Mouse (Mus musculus): Measurements from ENCODE around the gene Lbx2. TPM values are rescaled to one million over a fixed set of nuclear protein-coding genes. Genes with fewer than 3 reads are reported as not detected.
A peak's percentile ranks its signal among the peaks of the same experiment; 100 is the strongest.

The Lbx2 gene
- total RNA-seq, 2 experiments from 2014 or later: 7.9 to 15.5 TPM

- DNase-seq: peak; percentile 88 to 90
Observed at GRCm38 (mm10) chr6:83108762-83109668, 22.8 kb downstream of the Lbx2 start, which contains the start of gene Mrpl53. Mrpl53 (plus strand) TSS chr6:83109040.

DNA sequence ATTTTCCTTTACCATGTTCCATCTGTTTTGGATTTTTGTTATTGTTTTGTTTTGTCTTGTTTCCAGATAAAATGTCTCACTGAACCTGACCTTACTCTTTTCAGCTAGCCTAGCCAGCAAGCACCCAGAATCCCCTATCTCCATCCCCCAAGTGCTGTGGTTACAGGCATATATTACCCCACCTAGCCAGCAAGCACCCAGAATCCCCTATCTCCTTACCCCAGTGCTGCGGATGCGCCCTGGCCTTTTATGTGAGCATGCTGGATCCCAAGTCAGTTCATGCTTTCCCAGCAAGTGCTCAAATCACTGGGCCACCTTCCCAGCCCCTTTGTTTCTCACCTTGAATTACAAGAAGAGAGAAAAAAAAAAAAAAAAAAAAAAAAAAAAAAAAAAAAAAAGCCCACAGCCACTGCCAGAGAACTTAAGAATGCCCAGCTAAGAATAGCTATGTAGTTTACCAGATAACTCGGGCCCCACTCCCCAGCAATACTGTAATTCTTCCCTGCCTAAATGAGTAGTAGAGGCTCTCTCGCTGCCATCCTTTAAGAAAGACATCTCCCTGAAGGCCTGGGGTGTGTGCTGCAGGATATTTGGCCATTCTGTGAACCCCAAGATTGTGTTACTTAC is 25.5 kb downstream of the Lbx2 start:
- DNase-seq: no peak

- peak; percentile 98 to 99 for DNase-seq
Observed at GRCm38 (mm10) chr6:83115011-83115671, 29.0 kb downstream of the Lbx2 start, which contains the start of gene Mogs. Mogs (plus strand) TSS chr6:83115496.

DNA sequence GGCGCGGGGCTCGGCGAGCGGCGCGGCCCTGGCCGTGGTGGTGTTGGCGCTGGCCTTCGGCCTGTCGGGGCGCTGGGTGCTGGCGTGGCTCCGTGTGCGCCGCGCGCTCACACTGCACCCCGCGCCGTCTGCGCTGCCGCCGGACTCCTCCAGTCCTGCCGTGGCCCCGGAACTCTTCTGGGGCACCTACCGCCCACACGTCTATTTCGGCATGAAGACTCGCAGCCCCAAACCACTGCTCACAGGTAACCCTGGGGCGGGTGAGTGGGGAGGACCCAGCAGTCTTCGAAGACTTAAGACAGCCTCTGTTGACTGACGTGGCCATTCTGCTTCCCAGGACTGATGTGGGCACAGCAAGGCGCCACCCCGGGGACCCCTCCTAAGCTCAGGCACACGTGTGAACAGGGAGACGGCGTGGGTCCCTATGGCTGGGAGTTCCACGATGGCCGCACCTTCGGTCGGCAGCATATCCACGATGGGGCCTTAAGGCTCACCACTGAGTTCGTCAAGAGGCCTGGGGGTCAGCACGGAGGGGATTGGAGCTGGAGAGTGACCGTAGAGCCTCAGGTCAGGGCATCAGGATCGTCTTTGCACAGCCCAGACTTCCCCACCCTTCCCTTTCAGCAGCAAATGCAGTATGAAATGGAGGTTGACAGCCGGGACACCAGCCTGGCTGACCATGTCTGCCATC is 29.7 kb downstream of the Lbx2 start:
- DNase-seq: peak in 1 of 2 experiments; percentile 23

DNA sequence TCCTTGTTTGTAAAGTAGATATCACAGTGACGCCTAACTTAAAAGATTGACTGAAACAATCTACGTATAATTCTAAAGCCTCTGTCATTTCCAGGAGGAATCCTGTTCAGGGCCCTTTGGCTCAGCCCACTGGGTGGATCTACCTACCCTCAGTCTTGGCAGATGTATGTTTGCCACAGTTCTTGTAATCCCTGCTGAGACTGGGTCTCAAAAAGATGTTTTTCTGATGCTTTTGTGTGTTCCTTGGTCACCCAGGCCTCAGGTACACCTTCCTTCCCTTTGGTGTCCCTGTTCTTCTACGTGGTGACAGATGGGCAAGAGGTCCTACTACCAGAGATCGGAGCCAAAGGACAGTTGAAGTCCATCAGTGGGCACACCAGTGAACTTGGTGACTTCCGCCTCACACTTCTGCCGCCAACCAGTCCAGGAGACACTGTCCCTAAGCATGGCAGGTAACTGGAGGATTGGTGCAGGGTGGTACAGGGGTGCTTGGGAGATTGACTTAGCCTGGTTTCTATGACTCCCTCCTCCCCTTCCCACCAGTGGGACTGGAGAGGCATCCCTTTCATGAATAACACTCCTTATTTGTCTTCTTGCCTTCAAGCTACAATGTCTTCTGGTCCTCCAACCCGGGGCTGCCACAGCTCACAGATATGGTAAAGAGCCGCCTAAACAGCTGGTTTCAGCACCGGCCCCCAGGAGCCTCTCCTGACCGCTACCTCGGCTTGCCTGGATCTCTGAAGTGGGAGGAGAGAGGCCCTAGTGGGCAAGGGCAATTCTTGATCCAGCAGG is 30.4 kb downstream of the Lbx2 start:
- DNase-seq: no peak

DNA sequence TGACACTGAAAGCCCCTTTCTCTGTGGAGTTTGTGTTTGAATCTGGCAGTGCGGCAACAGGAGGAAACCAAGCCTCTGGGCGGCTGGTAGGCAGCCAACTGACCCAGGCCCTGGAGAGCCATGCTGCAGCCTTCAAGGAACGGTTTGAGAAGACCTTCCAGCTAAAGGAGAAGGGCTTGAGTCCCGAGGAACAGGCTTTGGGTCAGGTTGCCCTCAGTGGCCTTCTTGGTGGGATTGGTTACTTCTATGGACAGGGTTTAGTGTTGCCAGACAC is 30.9 kb downstream of the Lbx2 start:
- DNase-seq: no peak

DNA sequence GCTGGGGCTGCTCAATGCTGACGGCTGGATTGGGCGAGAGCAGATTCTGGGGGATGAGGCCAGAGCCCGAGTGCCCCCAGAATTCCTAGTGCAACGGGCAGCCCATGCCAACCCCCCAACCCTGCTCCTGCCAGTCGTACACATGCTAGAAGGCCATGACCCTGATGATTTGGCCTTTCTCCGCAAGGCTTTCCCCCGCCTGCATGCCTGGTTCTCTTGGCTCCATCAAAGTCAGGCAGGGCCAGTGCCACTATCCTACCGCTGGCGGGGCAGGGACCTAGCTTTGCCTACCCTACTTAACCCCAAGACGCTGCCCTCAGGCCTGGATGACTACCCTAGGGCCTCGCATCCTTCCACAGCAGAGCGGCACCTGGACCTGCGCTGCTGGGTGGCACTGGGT is 31.4 kb downstream of the Lbx2 start:
- DNase-seq: peak in 1 of 2 experiments; percentile 63

DNA sequence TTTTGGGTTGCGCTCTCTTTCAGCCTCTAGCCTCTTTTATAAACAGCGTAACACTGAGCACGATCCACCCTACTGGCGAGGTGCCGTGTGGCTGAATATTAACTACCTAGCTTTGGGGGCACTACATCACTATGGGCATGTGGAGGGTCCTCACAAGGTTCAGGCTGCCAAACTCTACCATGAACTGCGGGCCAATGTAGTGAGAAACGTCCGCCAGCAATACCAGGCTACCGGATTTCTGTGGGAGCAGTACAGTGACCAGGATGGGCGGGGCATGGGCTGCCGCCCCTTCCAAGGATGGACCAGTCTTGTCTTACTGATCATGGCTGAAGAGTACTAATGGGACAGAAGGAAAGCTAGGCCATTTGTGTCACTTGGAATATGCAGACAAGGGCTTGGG is 32.2 kb downstream of the Lbx2 start:
- DNase-seq: no peak

DNA sequence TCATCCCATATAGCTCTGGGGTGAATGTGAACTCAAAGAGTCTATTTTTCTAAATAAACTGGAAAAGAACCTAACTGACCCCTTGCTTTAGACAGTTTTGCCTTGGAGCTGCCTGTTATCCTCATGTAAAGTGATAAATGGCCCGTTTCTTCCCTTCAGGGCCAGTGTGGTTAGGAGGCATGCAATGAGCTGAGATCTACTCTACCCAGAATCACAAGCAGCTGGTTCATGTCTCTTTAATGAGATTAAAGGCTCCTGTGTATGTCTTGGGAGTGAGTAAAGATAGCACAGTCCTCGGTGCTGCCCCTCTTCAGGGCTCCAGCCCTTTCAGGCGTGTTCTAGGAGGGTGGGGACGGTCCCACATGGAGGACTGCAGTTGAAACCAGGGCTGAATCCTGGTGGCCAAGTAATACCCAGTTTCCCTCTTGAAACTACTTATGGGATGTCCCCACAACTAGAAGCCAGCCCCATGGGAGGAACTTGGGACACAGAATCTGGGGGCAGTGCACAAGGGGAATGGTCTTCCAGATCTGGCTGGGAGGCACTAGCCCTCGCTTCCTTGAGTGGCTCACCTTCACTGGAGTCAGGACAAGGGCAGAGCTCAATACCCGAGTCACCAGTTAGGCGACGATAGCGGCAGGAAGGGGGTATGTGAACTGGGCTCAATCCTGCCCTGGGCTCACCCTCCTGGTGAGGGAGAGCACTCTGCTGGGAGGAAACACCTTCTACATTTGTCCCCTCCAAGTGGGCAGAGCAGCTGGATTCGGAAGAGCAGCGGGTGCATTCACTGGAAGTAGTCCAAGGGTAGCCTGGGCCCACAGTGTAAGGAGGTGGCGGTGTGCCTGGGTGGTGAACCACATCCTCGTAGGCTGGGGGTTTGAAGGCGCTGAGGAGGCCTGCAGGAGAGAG is 32.9 kb downstream of the Lbx2 start:
- DNase-seq: peak in 1 of 2 experiments; percentile 17

- DNase-seq: peak in 1 of 2 experiments; percentile 62
Observed at GRCm38 (mm10) chr6:83119734-83120051, 33.5 kb downstream of the Lbx2 start.

GRCm38 (mm10) chr6:83120930-83121862 is 35.0 kb downstream of the Lbx2 start, which contains the start of gene Wbp1:
Wbp1 (minus strand) TSS chr6:83121559.
- DNase-seq: peak; percentile 94

- DNase-seq: peak in 1 of 2 experiments; percentile 12
Observed at GRCm38 (mm10) chr6:83121863-83122710, 35.9 kb downstream of the Lbx2 start.

GRCm38 (mm10) chr6:83122961-83123360 is 36.8 kb downstream of the Lbx2 start:
- no peak for DNase-seq

DNA sequence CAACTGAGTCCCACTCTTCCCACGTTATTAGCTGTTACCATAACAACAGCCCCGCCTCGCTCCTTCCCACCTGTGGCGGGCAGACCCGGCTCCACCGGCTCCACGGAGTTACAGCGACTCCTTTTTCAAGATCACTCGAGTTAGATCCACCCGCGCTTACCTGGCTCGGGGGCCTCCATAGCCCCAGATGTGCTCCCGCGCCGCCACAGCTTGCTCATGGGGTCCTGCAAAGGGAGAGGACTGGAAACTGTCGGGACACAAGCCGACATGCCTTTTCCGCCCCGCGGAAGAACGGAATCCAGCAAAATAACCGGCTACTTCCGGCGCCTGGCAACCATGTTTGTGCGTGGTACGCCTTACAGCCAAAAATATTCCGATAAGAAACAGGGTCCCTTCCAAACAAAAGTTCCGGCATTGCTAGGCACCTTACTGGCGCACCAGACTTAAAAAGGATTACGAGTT is 38.7 kb downstream of the Lbx2 start:
- peak; percentile 93 for DNase-seq

DNA sequence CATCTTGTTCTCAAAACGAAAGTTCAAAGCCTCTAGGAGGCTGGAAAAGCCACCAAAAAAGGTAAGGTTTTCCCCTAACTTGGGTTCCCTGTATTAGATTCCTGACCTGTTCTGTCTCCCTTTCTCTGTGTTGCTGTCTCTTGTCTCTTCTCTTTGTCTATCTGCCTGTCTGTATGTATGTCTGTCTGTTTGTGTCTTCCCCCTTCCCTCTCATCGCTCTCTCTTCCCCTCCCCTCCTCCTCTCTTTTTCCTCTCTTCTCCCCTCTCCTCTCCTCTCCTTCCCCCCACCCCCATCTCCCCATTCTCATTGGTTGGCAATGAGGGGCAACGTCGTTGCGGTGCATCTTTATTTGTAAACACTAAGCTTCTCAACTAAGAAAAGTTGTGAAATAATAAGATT is 39.2 kb downstream of the Lbx2 start, which contains the start of gene Ino80b:
TSS of gene Ino80b (minus strand) at position 101 of the 400 bp plus-strand sequence.
- DNase-seq: no peak

DNA sequence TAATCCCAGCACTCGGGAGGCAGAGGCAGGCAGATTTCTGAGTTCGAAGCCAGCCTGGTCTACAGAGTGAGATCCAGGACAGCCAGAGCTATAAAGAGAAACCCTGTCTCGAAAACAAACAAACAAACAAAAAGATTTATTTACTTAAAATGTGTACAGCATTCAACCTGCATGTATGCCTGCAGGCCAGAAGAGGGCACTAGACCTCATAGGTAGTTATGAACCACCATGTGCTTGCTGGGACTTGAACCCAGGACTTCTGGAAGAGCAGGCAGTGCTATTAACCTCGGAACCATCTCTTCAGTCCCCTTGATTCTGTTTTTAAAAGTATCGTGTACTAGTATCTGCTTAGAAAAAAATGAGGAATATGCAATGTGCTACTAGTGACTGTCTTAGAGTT is 41.3 kb downstream of the Lbx2 start:
- DNase-seq: no peak

GRCm38 (mm10) chr6:83131469-83132034 is 45.4 kb downstream of the Lbx2 start:
- no peak for DNase-seq

Measured in adrenal gland, postnatal 36 days (tissue).